Mouse (Mus musculus) CH12.LX (cell line): ENCODE measurements around the gene March1. TPM values are rescaled to one million over a fixed set of nuclear protein-coding genes. Genes with fewer than 3 reads are reported as not detected.

Experiments used
- DNase-seq: peaks from one replicate; pipeline ENCODE4 v3.0.0-alpha.2; 2013; ENCODE audit errors: extremely low read depth
- H3K27ac ChIP-seq: 2 replicates; pipeline ENCODE4 v1.5.1; 2012; ENCODE audit warnings: low read depth, mild to moderate bottlenecking, control low read depth, moderate library complexity; ENCODE audit not compliant: insufficient read depth
- H3K27me3 ChIP-seq: replicated peaks from 2 replicates; pipeline ENCODE3; 2012; ENCODE audit warnings: inconsistent platforms
- H3K36me3 ChIP-seq, 2 experiments: replicated peaks in 1 of 2; 2 replicates each; pipeline versions ENCODE3 to v1.6.1; 2012; ENCODE audit warnings: inconsistent platforms in 1 of 2, low read length in 1 of 2, mild to moderate bottlenecking in 1 of 2, mixed read lengths in 1 of 2, moderate library complexity in 1 of 2; ENCODE audit not compliant: control insufficient read depth in 1 of 2, insufficient read depth in 1 of 2
- H3K4me1 ChIP-seq, 2 experiments: 2 replicates each; pipeline ENCODE4 v1.6.1; 2012; ENCODE audit warnings: inconsistent platforms in 1 of 2, moderate library complexity in 1 of 2; ENCODE audit not compliant: insufficient read depth in 2 of 2, control insufficient read depth in 1 of 2
- H3K4me2 ChIP-seq: 2 replicates; pipeline ENCODE4 v1.6.1; 2012; ENCODE audit warnings: low read depth, mild to moderate bottlenecking, control low read depth; ENCODE audit not compliant: poor library complexity, insufficient read depth, severe bottlenecking
- H3K4me3 ChIP-seq, 3 experiments: fragments of 150-350 bp in 1 of 3; sonication (generic) in 1 of 3; replicated peaks in 1 of 3; 2 replicates each; pipeline versions ENCODE3 to v1.5.1; 2011 to 2012; ENCODE audit warnings: low read depth in 2 of 3, low read length in 2 of 3, mild to moderate bottlenecking in 2 of 3, moderate library complexity in 2 of 3, control low read depth in 1 of 3, improper control_type of control experiment in 1 of 3, inconsistent platforms in 1 of 3, mixed read lengths in 1 of 3; ENCODE audit not compliant: poor library complexity in 1 of 3
- H3K79me2 ChIP-seq: replicated peaks from 2 replicates; pipeline ENCODE4 v1.6.1; 2012; ENCODE audit warnings: mild to moderate bottlenecking, moderate library complexity; ENCODE audit not compliant: control insufficient read depth, poor library complexity, insufficient read depth, severe bottlenecking; ENCODE audit errors: extremely low read depth
- H3K9ac ChIP-seq: 2 replicates; pipeline ENCODE4 v1.6.1; 2012; ENCODE audit warnings: low read depth, mild to moderate bottlenecking, control low read depth, moderate library complexity; ENCODE audit not compliant: insufficient read depth
- H3K9me3 ChIP-seq: replicated peaks from 2 replicates; pipeline ENCODE3; 2012; ENCODE audit warnings: low read length, inconsistent platforms, mixed read lengths
- CHD2 ChIP-seq: IDR thresholded peaks from 2 replicates; pipeline ENCODE4 v1.6.1; 2011; ENCODE audit warnings: low read length, improper control_type of control experiment
- EP300 ChIP-seq: IDR thresholded peaks from 2 replicates; pipeline ENCODE4 v1.6.1; 2011; ENCODE audit warnings: low read length, improper control_type of control experiment
- ETS1 ChIP-seq: conservative IDR thresholded peaks from 2 replicates; pipeline ENCODE4 v1.6.1; 2012; ENCODE audit warnings: low read depth, mild to moderate bottlenecking, inconsistent platforms, low read length, improper control_type of control experiment, moderate library complexity
- JUN ChIP-seq: IDR thresholded peaks from 2 replicates; pipeline ENCODE4 v1.6.1; 2011; ENCODE audit warnings: low read depth, mild to moderate bottlenecking, low read length, improper control_type of control experiment, moderate library complexity; ENCODE audit not compliant: insufficient read depth
- KAT2A ChIP-seq: IDR thresholded peaks from 2 replicates; pipeline ENCODE4 v1.6.1; 2012; ENCODE audit warnings: low read length, improper control_type of control experiment, inconsistent platforms; ENCODE audit not compliant: insufficient replicate concordance
- MAZ ChIP-seq: IDR thresholded peaks from 2 replicates; pipeline ENCODE4 v1.6.1; 2012; ENCODE audit warnings: low read depth, mild to moderate bottlenecking, inconsistent platforms, low read length, improper control_type of control experiment, moderate library complexity
- MEF2A ChIP-seq: IDR thresholded peaks from 2 replicates; pipeline ENCODE4 v1.6.1; 2014; ENCODE audit warnings: low read depth, mild to moderate bottlenecking, inconsistent platforms, low read length, improper control_type of control experiment, borderline replicate concordance
- MYC ChIP-seq: IDR thresholded peaks from 2 replicates; pipeline ENCODE4 v1.6.1; 2011; ENCODE audit warnings: low read depth, mild to moderate bottlenecking, improper control_type of control experiment, low read length
- NELFE ChIP-seq: IDR thresholded peaks from 2 replicates; pipeline ENCODE4 v1.6.1; 2011; ENCODE audit warnings: low read depth, low read length, improper control_type of control experiment
- NRF1 ChIP-seq: IDR thresholded peaks from 2 replicates; pipeline ENCODE4 v1.6.1; 2014; ENCODE audit warnings: low read depth, mild to moderate bottlenecking, inconsistent platforms, low read length, improper control_type of control experiment, moderate library complexity
- PAX5 ChIP-seq: IDR thresholded peaks from 2 replicates; pipeline ENCODE4 v1.6.1; 2012; ENCODE audit warnings: low read length, inconsistent platforms, mixed read lengths
- POLR2A ChIP-seq: IDR thresholded peaks from 2 replicates; pipeline ENCODE4 v1.6.1; 2011; ENCODE audit warnings: low read depth, mild to moderate bottlenecking, improper control_type of control experiment, low read length
- RAD21 ChIP-seq: IDR thresholded peaks from 2 replicates; pipeline ENCODE4 v1.6.1; 2011; ENCODE audit warnings: low read depth, mild to moderate bottlenecking, low read length, improper control_type of control experiment, moderate library complexity
- ZKSCAN1 ChIP-seq: IDR thresholded peaks from 2 replicates; pipeline ENCODE4 v1.6.1; 2012; ENCODE audit warnings: low read depth, inconsistent platforms, low read length, improper control_type of control experiment, borderline replicate concordance
- ZNF384 ChIP-seq: IDR thresholded peaks from 2 replicates; pipeline ENCODE4 v1.6.1; 2012; ENCODE audit warnings: low read depth, low read length, improper control_type of control experiment, inconsistent platforms
- dilution Hi-C: fragments of 300-500 bp; cut with MboI; formaldehyde crosslinking; loops from 2 replicates; pipeline ENCODE4 v1.14.3; 2020; ENCODE audit warnings: low sequenced_read_pairs; ENCODE audit not compliant: extremely low pct_unique_long_range_greater_than_20kb, extremely low pct_ligation_motif_present
- in situ Hi-C: fragments of 300-500 bp; cut with MboI; formaldehyde crosslinking; loops from 3 replicates; pipeline ENCODE4 v1.14.3; 2019; ENCODE audit warnings: low sequenced_read_pairs, low pct_ligation_motif_present, low pct_unique_long_range_greater_than_20kb, mixed read lengths
- polyA plus RNA-seq: library from polyadenylated mRNA; unstranded; fragments of >175 nt; gene quantifications from 2 replicates; pipeline ENCODE4 v1.2.1, GENCODE M21; 2012; ENCODE audit warnings: low read depth; ENCODE audit not compliant: insufficient read length
- total RNA-seq, 2 experiments: library from RNA; depleted of rRNA; stranded (reverse); fragments of 300-350 nt in 1 of 2; fragments of >200 nt in 1 of 2; gene quantifications; 2 replicates each; pipeline ENCODE4 v1.2.3; 2012 to 2014

Gene March1
- total and polyA plus RNA-seq, 3 experiments = 0.16 to 0.21 TPM; not detected in 1

DNA sequence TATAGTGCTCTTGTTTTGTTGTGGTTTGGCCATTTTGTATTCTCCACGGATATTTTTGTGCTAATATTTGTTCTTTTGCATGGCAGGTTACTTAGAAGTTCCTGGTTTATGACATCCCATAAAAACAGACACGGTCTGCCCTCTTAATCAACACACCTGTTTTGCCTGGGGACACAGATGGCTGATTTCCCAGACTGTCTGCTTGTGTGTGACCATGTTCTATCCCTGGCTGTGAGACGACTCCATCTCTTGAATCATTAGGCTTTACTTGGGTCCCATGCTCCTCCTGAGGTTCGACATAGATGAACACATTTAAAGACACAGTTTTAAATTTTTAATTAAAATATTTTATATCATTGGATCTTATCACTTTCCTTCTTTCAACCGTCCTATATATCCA, 163.5 kb downstream of the March1 start:
- Histone ChIP-seq H3K4me1 (no peaks in the 10 kb centered on the region), H3K4me3 (no peak overlapping the region), H3K4me2 (no peak overlapping the region), H3K79me2 (no peaks in the 10 kb centered on the region), H3K27me3 (no peaks in the 10 kb centered on the region), H3K9me3 (no peaks in the 10 kb centered on the region), H3K27ac (no peak overlapping the region), H3K36me3 (no peaks in the 10 kb centered on the region), H3K9ac (no peak overlapping the region)
- dilution Hi-C loops = no loop called here
- TF ChIP-seq EP300 = no peak
- no peak for TF ChIP-seq POLR2A
- TF ChIP-seq NRF1 = no peak
- no peak for TF ChIP-seq JUN
- TF ChIP-seq CHD2 = no peak
- TF ChIP-seq MEF2A = no peak
- no peak for TF ChIP-seq PAX5
- no peak for DNase-seq
- in situ Hi-C loops = no loop called here

GRCm38 (mm10) chr8:65812971-65813370, 195.3 kb downstream of the March1 start:
- H3K79me2 ChIP-seq = no peaks in the 10 kb centered on the region
- H3K9me3 ChIP-seq = no peaks in the 10 kb centered on the region
- H3K4me2 ChIP-seq = no peak overlapping the region
- H3K27me3 ChIP-seq = no peaks in the 10 kb centered on the region
- peaks cover 0 to 4% of the 10 kb centered on the region in 2 experiments; a peak in 2 of 4 replicates for H3K4me1 ChIP-seq
- in situ Hi-C loops = no loop called here
- H3K4me3 ChIP-seq = no peak overlapping the region
- no peak for DNase-seq
- H3K9ac ChIP-seq = no peak overlapping the region
- H3K27ac ChIP-seq = no peak overlapping the region
- H3K36me3 ChIP-seq = no peaks in the 10 kb centered on the region
- no peak for TF ChIP-seq MYC
- no peak for TF ChIP-seq NELFE
- TF ChIP-seq RAD21 = no peak
- no peak for TF ChIP-seq ZKSCAN1
- no peak for TF ChIP-seq MAZ
- TF ChIP-seq ZNF384 = no peak
- no peak for TF ChIP-seq CHD2
- no peak for TF ChIP-seq EP300
- no peak for TF ChIP-seq ETS1
- TF ChIP-seq KAT2A = no peak
- dilution Hi-C loops = no loop called here
